Mouse (Mus musculus) cerebral cortex, adult 2 months (tissue): ENCODE results near the gene Ypel4.

ENCODE experiments used
- WGBS: fragments of 180-500 bp; shearing (Covaris S2); methylation state at CpG from one replicate; pipeline ENCODE4 v1.1.7; 2018; 5-methylcytosine and 5-hydroxymethylcytosine counted together

Gene Ypel4

DNA sequence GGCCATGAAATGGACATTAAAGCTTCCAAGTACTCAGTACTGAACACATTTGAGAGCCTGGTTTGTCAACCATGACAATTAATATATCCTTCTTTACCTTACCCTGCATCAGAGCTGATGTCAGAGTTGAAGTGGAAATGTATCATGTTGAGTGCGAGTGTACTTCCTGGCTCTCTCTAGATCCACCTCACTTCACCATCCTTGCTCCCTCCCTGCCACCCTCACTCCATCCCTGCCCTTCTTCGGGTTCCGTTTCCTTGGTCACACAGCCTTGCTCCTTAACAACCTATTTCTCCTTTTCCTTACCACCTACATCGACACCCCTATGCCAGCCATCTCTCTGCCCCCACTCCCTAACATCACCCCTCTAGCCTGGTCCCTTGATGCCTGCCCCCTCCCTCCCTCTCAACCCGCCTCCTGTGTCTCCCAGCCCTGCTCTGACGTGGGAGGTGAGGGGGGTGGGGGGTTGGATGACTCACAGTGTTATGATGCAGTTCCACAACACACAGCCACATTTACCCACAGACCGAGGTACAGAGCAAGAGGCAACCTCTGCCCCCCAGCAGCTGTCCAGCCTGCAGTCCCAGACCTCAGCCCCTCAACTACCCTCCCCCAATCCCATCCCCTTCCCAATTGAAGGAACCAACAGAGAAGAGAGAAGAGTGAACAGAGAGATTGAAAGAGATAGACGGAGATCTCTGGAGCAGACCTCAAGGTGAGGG is at the start of gene Ypel4:
Gene Ypel4, plus strand, starts transcription at position 480 of the 722 bp plus-strand sequence.
- 3% methylated on average over 8 of the region's 8 CpGs for WGBS

DNA sequence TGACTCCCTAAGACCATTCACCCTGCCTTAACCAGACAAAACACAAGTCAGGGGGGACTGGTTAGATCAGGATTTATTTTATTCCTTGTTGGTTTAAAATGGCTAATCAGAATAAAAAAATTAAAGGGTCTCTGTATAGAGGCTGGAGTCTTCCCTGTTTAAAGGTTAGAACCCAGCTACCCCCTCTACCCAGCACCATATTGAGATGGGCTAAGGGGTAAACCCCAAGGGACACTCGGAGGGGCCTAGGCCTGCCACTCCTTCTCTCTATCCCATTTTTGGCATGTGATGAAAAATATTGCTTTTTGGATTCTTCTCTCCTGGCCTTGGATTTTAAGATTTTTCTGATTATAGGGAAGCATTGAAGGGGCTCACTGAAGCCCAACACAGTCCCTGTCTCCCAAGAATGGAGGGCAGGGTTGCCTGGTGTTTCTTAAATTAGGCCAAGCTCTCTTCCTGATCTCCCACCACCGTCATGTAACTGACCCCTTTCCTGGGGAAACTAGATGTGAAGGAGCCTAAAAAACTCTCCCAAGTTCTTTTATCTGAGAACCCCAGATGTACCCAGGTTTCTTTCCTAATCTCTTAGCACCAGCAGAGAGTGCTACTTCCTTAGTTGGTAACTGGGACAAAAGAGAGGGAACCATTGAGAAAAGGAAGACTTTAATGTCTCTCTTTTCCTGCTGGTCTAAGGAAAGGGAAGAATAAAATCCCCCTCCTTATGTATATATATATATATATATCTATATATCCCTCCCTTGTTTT is 45.6 kb upstream of the Ypel4 start:
- 73% methylated on average over 2 of the region's 2 CpGs for WGBS

DNA sequence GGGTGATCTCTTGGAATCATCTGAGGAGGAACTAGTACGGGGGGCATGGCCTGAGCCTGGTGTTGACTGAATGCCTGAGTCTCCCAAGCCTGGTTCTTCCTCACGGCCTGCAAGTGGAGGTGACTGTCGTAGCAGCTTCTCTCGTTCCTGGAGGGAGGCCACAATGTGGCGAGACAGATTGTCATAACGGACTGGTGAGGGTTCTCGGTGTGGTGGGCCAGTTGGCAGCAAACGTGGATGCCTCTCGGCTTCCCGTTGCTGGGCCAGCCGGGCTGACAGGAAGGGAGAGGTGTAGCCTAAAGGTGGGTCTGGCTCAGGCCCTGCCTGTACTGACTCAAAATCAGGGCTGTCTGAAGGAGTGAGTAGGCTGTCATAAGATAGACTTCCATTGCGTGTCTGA is 43.8 kb upstream of the Ypel4 start:
- WGBS = 60% methylated on average over 12 of the region's 12 CpGs

DNA sequence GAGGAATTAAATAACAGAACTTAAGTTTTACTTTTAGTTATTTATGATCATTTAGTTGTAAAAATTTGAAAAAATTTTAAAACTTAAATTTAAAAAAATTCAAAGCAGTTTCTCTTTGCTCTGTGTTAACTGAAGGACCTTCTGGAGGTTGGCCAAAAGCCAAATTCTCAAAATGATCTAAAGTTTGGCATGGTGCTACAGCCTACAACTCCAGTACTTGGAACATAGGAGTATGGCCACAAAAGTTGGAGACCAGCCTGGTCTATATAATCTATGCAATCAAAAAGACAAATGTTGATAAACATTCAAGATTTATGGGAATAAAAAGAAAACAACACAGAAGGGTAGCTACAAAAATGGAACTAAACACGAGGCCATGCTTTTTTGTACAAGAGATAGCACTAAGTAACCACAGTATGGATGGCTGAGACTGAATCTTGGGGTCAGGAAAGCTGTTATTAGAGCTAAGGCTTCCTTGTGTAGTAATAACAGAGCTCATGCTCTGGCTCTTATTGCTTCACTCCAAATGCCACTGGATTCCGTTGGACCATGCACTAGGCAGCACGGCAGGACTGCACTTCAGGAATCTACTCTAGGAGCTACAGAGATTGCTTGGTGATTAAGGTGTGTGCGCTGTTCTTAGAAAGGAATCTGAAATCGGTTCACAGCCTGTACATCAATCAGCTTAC is 38.7 kb upstream of the Ypel4 start:
- WGBS = 85% methylated on average over 5 of the region's 5 CpGs

DNA sequence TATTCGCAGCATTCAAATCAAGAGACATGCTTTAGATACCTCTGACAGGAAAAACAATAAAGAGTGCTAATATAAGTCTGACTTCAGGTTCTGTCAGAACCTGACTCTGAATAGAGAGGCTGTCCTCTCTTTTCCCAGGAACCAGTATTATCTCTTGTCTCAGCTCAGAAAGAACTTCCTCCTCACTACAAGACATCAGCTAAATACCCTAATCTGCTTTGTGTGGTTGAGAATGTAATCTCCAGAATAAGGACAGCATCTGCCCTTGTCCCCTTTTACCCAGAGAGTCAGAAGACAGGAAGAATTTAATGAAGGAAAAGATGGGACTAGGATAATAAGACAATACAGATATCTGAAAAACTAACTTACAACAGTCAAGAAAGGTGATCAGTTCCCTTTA is 30.4 kb upstream of the Ypel4 start:
- WGBS = 86% methylated on average over 1 of the region's 1 CpGs

DNA sequence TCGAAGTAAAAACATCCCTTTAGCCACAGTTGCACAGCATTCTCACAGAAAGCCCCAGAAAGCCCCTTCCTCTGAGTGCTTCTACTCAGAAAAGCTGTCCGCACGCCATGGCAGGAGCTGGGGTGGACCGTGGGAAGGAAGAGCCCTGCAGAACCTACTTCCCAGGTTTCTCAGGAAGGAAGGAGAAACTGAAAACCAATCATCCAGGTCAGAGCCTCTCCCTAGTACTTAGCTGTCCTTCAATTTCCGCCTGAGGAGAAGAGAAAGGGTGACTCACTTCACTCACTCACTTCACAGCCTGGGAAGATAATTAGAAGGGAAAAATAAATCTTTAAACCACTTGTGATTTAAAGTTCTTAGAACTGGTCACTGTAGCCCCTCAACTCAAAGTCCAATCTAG is 29.5 kb upstream of the Ypel4 start:
- 77% methylated on average over 5 of the region's 5 CpGs for WGBS

DNA sequence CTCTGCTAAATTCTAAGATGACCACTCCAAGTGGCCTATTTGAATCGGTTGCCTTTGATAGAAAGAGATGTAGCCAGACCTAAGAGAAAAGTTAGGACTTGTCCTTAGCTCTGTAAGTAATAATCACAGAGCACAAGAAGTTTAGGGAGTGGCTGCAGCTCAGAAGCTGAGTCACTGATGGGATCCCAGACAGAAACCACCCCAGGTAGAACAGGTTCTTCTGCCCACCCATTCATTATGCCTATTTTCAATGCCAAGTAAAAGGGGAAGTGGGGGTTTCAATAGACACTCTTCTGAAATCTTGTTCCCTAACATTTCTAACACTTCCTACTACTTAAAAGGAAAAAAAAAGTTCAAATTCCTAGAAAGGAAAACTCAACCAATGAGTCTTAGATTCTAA is 28.6 kb upstream of the Ypel4 start:
- WGBS = 79% methylated on average over 1 of the region's 1 CpGs

DNA sequence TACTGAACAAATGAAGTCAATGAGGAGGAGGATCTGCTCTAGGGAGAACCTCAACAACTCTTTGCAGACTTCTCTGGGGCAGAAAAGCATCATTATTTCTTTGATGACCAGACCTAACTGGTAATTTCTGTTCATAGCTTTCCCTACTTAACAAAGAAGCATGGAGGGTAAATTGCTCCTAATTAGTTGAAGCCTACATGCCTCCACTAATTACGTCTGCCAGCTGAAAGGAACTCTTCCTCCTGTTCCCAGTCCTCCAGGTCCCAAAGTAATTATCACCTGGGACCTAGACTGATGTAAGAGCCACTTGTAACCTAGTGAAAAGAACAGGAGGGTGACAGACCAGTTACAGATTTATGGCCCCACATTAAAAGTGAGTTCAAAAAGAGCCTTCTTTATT is 26.3 kb upstream of the Ypel4 start:
- 53% methylated on average over 1 of the region's 1 CpGs for WGBS

DNA sequence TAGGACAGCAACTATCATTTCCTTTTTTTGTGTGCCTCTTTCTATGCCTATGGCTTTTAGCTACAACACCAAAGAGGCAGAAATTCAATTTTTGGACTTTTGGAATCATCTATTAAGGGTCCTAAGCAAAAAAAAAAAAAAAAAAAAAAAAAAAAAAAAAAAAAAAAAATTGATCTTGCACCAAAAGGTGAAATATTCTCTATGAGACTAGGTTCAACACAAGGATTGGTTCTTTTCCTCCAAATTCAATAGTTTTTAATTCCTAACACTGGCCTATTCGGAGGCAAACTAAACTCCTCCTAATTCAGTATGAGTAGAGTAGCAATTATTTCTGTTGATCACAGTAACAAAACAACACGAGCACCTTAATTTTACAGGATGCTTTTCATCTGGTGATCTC is 22.0 kb upstream of the Ypel4 start:
- WGBS = 84% methylated on average over 2 of the region's 2 CpGs

DNA sequence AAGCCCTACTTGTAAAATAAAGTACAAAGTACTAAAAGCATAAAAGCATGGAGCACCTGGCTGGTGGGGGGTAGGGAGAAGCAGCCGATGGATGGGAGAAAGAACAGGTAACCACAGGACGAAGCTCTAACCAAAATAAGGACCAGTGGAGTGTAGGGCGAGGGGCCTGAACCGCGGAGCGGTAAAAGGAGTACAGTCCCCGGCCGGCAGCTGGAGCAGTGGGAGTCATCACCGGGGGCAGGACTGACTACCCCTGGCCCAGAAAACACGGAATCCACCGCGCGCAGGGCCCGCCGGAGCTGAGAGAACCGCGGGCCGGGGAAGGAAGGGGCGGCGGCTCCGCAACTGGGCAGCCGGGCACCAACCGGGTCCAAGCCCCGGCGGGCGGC is 19.4 kb upstream of the Ypel4 start:
- WGBS = under 1% methylated on average over 25 of the region's 26 CpGs

DNA sequence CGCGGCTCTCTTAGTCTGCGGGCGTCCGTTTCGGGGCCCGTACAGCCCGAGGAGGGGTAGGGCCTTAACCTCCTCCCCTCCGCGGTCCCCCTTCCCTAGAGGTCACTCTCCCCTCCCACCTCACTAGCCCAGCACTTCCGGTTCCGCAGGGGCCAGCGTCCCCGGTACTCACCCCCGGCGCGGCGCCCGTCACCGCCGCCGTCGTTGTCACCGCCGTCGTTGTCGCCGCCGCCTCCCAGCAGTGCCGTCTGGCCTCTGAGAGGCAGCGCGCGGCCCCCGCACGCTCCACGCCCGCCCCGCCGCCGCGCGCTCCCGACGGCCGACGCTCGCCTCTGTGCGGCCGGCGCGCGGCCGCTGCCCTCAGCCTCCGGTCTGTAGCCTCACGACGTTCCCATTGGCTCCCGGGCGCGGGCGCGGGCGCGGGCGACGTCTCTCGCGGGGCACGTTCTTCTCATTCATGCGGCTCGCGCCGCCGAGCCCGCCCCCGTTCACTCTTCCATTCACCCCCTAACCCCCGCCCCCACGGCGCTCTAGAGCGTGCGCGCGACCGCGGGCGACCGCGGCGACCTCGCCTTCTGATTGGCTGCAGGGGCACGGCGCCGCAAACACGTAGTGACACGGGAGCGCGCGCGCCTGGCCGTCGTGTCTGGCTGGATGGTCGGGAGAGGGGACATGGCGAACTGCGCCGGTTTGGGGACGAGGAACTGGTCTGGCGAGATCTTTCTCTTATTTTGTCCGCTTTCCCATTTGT is 18.9 kb upstream of the Ypel4 start, which contains the start of gene Zdhhc5:
Gene Zdhhc5, minus strand, starts transcription at position 370 of the 751 bp plus-strand sequence.
- WGBS = 1% methylated on average over 107 of the region's 107 CpGs

DNA sequence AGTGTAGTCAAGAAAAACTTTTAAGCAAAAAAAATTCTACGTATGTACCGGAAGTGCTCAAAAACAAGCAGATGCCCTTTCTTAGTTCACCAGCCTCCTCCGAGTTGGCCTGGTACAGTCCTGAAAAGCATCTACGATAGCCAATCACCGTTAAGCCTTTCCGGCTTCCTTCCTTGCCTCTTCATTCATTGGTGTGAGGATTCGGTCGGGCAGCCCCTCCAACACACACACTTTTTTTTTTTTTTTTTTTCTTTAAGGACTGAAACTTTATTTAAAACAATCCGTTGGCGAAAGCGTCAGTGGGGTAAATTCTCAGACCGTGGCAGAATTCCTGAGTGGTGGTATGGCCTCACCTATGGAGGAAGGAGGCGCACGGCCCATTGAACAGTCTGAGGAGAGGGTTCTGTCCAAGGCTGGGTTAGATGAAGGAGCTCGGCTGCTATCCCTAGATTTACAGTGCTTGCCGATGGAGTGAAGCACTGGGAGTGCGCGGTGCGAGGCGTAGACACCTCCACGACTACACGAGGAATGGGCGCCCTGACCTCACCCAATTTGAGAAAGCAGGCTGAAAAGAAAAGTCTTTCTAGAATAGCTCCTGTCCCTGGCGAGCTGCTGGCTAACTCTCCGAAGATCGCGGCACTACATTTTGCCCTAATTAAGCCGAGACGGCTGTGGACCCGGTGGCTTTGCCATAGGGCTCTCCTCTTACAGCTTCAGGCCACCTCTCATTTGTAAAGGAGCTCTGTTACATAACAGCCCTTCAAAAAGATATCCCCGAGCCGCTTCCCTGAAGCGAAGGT is 18.1 kb upstream of the Ypel4 start:
- WGBS = under 1% methylated on average over 33 of the region's 33 CpGs

DNA sequence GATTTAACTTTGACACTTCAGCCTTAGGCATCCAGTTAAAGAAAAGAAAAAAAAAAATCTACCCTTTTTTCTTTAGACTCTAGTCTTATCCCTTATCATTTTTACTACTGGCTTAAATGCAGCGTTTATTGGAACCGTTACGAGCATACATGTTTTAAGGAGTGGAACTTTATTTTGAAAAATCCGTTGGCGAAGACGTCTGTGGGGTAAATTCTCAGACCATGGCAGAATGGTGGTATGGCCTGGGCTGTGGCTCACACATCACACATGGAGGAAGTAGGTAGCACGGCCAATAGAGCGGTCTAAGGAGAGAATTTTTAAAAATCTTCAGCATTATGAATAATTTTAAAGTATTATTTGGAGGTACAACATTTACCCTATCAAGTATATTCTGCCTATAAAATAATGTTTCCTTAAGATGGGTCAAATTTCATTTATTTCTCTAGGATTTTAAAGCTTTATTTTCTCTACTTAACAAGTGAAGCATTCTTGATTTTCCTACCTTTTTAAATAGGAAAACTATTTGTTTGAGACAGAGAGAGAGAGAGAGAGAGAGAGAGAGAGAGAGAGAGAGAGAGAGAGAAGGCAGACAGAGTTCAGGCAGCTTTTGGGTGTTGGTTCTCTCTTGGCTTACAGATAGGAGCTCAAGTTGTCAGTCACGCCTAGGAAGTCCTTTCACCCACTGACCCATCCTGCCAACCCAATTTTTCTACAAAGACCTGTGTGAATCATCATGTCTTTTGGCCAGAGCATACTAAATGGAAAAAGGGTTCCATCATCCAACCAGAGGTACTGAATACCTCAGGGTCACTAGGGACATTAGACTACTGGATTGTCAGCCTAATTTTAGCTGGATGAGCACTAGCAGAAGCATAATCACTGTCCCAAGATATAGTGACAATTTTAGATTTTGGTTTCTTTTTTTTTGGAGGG is 17.2 kb upstream of the Ypel4 start:
- 19% methylated on average over 9 of the region's 9 CpGs for WGBS

DNA sequence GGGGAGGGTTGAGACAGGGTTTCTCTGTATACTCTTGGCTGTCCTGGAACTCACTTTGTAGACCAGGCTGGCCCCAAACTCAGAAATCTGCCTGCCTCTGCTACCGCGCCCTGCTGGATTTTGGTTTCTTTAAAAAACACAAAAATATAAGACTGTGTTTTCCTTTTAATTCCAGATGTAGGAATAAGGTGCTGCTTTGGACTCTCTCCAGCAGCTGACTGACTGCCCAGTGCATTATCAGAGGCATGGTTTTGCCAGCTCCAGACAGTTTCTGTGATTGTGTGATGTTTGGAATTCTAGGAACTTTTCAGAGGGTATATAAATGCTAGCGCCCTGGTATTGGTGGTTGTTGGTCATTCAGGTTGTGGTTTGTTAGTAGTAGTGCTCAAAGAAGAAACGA is 16.5 kb upstream of the Ypel4 start:
- 96% methylated on average over 4 of the region's 4 CpGs for WGBS

DNA sequence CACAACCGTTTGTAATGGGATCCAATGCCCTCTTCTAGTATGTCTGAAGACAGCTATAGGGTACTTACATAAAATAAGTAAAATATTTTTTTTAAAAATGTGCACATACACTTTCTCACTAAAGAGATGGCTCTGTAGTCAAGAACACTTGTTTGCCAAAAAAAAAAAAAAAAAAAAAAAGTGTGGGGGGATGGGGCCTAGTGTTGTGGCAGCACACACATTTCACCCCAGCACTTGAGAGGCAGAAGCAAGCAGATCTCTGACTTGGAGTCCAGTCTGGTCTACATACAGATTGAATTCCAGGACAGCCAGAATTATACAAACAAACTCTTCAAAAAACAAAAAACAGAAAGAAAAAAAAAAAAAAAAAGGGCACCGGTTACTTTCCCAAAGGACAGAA is 13.1 kb upstream of the Ypel4 start:
- WGBS = 86% methylated on average over 2 of the region's 2 CpGs

DNA sequence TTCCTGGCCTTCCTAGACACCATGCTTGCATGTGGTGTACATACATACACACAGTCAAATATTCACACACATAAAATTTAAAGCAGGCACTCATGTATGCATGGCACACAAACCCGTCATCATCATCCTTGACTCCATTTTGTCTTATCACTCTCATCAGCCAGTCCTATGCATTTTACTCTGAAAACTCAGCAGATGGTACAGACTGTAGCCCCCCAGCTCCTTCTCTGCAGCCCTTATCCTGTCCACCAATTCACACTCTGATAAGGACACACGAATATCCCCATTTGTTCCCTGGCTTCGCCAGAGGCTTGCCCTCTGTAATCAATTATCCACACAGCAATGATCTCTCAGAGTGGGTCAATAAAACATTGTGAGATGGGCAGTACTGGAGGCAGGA is 12.7 kb upstream of the Ypel4 start:
- WGBS = 81% methylated on average over 3 of the region's 3 CpGs

DNA sequence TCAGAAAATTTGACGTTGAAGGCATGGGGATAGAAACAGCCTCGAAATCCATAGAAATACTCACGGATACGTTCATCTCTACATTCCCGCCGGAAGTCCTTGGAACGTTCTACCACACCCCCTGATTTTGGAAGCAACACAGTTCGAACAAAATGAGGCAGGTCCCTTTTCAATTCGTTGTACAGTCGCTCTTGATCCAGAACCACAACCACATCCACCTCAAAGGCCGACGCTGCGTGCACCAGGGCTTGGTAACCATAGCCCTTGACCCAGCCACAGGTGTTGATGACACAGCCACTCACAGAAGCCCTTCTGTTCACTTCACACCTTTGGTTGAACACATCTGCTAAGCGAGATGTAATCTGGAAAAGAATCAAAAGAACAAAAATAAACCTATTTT is 10.0 kb upstream of the Ypel4 start:
- WGBS = 88% methylated on average over 14 of the region's 14 CpGs

DNA sequence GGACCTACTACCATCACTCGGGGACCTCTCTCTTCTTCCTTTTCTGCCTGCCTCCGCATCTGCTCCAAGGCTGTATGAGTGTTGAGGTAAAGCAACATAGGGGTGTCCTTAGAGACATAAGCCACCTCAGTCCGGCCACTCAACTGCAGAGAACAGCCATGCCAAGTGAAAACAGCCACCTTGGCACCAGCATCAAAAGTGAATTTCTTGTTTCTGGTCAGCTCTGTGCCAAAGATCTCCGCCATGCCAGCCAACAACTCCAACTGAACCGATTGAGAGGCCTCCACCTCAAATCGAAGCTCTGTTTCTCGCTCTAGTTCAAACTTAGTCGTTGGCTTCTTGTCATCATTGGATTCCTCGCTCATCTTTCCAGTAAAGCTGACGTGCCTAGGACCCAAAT is 8.1 kb upstream of the Ypel4 start:
- WGBS = 83% methylated on average over 10 of the region's 10 CpGs

DNA sequence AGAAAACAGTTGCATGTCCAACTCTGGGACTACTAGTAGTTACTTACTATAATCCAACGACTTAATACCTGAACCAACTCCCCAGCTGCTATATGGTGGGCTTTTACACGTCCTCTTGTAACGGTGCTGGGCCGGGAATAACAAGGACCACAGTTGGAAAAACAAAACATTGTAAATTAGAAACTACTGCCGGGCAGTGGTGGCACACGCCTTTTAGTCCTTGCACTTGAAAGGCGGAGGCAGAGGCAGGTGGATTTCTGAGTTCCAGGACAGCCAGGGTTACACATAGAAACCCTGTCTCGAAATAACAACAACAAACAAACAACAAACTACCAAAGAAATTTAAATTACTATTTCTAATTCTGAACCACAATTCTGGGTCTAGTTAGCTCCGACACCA is 7.1 kb upstream of the Ypel4 start:
- WGBS = 3% methylated on average over 9 of the region's 9 CpGs
